Mouse (Mus musculus) hematopoietic stem cell, adult 5-6 weeks (primary cell): ENCODE results near the gene Gm14124. TPM values are rescaled to one million over a fixed set of nuclear protein-coding genes. Genes with fewer than 3 reads are reported as not detected.
A peak's percentile ranks its signal among the peaks of the same experiment; 100 is the strongest.
"Not testable (repeated sequence)": the region's sequence is repeated elsewhere in the genome, so short reads cannot be mapped to it uniquely, and the experiment has no call there.

Source experiments
- ATAC-seq, 2 experiments: fragments of 125-278 bp in 1 of 2; replicated peaks in 1 of 2; 2 replicates each; pipeline ENCODE4 v1.8.0; 2016 to 2017; ENCODE audit warnings: inconsistent platforms in 2 of 2, mild to moderate bottlenecking in 2 of 2, moderate number of reproducible peaks in 2 of 2, low read depth in 1 of 2, moderate TSS enrichment in 1 of 2; ENCODE audit not compliant: low FRiP score in 2 of 2, poor library complexity in 2 of 2, severe bottlenecking in 2 of 2, insufficient read depth in 1 of 2, low TSS enrichment in 1 of 2
- total RNA-seq: library from RNA; stranded (forward); fragments of 172-1452, 232-1000 nt; gene quantifications from 2 replicates; pipeline ENCODE4 v1.2.3, GENCODE M21; 2017

Gene Gm14124
- not detected in 2 replicates for total RNA-seq

DNA sequence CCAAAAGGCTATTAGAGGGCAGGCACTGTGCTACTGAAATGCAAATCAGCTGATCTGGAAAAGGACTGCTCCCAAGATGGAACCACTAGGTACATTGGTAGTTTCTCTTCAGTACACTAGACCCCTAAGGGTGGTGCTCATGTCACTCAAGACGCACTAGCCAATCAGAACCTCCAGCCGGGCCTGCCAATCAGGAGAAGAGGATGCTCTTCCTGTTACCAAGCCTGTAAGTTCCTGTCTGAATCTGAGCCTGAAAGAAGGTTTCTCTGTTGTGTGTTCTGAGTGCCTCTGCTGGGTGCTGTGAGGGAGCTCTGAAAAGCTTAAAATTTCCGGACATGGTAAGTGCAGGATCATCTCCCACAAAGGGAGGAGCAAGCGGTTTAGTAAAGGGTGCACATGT is at the start of gene Gm14124:
Gene Gm14124, plus strand, starts transcription at position 227 of the 400 bp plus-strand sequence.
- not testable (repeated sequence) for ATAC-seq

DNA sequence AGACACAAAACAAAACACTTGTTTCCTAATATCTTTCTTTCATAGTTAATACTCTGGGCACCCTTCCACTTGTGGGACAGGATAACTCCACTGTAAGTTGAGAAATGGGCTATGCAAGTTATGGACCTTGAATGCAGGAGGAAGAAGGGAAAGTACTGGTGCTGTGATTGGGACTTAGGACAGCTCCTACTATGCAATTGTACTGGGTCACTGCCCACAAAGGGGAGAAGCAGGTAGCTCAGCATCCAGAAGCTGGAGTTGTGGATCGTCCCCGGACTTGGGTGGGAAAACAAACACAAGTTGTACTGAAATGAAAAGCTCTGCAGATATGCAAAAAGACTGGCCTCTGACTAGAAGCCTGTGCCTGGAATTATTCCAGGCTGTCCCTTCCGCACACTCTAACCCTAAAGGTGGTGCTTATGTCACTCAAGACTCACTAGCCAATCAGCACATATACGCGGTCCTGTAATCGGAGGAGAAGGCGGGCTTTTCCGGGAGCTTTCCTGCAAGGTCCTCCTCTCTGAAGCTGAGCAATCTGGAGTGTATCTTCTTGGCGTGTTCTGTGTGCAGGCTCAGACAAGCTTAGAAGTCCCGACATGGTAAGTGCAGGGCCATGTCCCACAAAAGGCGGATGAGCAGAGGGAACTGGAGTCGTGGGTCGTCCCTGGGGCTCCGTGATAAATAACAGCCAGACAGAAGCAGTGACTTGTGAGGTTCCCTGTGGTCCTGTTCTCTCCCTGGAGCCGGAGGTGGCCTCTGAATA is 39.5 kb upstream of the Gm14124 start, which contains the start of gene Zfp937:
Gene Zfp937, plus strand, starts transcription at position 474 of the 763 bp plus-strand sequence.
- ATAC-seq = peak; percentile 99

DNA sequence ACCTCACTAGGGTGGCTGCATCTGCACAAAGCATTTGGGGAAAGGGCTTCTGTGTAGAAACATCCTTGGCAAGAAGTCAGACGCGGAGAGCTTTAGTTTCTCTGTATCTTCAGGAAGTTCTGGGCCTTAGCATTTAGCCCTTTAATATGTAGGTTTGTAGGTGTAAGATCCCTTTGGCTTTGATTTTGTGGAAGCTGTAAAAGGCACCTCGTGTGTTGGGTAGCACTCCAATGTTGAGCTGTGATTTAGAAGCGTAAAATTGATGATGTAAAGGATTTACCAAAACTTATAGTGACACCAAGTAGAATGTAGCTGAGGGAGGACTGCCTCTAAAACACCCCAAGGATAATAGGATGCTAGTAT is 39.0 kb upstream of the Gm14124 start:
- peak in 1 of 2 experiments; percentile 0; a peak in 1 of 4 replicates for ATAC-seq

DNA sequence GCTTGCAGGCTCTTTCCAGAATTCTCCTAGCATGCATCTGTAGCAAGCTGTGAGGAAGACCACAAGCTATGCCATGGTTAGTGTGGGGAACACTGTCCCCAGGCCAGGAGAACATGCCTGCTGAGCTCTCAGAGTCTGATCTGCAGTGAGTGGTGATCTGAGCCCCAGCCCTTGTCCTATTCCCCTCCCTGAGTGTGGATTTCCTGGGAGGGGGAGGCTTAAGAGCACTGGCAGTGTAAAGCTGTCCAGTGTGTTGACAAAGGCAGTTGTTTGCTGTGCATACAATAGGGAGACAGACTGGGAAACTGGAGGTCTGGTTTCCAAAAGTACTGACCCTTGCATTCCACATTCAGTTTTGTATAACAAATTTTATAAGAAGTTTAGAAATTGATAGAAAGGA is 34.1 kb upstream of the Gm14124 start:
- not testable (repeated sequence) for ATAC-seq

DNA sequence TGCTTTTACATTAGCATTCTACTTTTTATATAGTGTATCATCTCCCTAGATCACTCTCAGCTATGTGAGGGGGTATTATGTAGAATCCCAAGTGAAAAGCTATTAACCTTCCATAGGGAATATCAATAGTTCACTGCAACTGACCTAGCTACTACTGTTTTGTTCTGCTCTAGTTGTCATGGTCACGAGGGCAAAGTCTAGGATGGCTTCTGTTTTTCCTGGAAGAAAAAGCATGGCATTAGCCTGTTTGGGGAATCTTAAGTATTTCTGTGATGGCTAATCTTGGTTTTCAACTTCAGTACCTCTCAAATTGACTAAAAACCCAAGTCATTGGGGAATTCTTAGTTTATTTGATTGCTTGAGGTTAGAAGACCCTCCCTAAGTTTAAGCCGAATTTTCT is 14.1 kb upstream of the Gm14124 start:
- no peak for ATAC-seq

DNA sequence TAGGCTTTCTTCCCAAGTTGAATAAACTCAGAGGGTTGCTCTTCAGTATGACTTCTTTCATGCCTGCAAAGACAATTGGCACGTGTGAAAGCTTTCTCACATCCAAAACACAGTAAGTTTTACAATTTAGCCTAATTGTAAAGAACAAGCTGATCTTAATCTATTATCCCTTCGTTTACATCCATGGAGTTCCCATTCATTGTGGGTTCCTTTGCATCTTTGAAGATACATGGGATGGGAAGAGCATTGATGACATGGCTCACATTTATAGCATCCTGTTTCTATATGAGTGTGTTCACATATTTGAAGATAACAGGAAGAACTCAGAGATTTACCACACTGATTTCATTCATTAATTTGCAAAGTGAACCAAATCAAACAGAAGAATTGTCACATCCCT is 1.8 kb upstream of the Gm14124 start, which contains the start of gene Gm21994:
Gene Gm21994, minus strand, starts transcription at position 101 of the 400 bp plus-strand sequence.
- ATAC-seq = not testable (repeated sequence)

DNA sequence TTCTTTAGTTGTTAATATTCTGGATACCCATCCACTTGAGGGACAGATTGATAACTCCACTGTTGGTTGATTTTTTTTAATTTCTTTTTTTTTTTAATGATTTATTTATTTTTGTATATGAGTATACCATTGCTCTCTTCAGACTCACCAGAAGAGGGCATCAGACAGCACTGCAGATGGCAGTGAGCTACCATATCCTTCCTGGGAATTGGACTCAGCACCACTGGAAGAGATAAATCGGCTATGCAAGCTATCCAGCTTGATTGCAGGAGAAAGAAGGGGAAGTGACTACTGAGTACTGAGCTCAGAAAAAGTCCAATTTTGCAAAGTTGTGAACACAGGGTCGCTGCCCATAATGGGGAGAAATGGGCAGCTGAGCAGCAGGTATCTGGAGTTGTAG is 456 bp upstream of the Gm14124 start:
- not testable (repeated sequence) for ATAC-seq

DNA sequence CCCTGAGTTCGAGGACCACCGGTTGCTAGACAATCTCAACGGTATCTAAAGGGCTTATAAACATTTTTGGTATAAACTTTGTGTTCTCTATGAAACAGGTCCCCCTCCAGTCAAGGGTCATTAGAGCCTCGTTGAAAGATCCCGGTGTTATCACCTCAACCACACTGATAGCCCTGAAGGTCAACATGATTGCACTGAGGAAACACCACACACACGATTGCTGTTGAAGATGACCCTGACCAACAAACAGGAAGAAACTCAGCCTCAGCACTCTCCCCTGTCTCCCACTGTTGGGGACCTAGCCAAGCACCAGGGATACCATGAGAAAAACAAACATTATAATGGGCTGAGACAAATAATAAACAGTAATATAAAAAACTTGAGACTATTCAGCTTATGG is 36.4 kb downstream of the Gm14124 start:
- no peak for ATAC-seq

DNA sequence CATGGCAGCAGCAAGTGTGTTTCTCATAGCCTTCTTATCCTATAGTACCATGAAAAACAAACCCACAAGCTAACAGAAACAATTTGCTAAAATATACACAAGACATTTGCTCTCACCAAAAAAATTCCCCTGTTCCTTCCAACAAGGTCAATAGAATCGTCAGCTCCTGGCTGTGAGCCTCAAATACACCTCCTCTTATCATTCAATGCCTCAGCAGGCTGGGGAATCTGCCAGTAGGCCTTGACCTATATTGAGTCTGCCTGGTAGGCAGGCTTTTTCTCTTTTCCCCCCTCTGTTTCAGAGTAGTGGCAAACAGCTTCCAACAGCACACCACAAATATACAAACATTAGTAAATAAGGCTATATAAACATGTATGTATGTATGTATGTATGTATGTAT is 41.8 kb downstream of the Gm14124 start:
- no peak for ATAC-seq

DNA sequence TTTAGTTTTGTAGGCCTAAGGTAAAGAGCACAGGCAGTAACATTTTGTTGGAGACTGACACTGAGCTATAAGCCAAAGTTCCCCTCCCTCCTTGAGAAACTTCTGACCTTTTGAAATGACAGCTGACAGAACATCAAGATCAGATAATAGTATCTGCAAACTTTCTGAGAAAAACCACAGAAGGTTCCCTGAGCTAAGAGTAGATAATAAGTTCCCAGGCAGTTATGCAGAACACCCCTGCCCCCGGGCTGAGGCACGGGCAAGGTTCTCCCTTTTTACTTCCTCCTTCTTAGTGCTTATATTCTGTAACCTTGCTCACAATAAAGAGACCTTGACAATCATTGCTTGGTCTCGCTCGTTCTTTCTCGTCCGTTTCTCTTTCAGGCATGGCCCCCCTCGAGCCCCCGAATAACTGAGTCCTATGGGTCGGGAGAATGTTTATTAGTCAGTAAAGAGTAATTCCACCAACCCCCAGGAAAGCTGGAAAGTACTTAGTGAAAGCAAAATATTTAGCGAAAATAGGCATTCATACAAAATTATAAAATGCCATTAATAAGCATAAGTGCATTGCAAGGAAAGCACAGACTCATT is 50.0 kb downstream of the Gm14124 start:
- no peak for ATAC-seq

DNA sequence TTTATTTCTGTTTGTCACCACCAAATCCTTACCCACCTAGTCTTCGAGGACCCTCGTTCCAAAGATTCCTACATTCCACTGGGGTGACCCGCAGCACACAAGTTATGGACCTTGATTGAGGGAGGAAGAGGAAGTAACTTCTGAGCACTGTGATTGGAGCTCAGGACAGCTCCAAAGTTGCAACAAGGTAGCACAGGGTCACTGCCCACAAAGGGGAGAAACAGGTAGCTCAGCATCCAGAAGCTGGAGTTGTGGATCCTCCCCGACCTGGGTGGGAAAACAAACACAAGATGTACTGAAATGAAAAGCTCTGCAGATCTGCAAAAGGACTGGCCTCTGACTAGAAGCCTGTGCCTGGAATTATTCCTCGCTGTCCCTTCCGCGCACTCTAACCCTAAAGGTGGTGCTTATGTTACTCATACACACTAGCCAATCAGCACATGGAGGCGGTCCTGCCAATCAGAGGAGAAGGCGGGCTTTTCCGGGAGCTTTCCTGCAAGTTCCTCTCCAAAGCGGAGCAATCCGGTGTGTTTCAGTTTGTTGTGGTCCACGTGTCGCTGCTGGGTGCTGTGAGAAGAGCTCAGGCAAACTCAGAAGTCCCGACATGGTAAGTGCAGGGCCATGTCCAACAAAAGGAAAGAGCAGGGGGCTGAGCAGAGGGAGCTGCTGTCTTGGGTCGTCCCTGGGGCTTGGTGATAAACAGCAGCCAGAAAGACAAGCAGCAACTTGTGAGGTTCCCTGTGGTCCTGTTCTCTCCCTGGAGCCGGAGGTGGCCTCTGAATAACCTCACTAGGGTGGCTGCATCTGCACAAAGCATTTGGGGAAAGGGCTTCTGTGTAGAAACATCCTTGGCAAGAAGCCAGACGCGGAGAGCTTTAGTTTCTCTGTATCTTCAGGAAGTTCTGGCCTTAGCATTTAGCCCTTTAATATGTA is 53.9 kb downstream of the Gm14124 start:
- peak; percentile 98 to 99 for ATAC-seq

DNA sequence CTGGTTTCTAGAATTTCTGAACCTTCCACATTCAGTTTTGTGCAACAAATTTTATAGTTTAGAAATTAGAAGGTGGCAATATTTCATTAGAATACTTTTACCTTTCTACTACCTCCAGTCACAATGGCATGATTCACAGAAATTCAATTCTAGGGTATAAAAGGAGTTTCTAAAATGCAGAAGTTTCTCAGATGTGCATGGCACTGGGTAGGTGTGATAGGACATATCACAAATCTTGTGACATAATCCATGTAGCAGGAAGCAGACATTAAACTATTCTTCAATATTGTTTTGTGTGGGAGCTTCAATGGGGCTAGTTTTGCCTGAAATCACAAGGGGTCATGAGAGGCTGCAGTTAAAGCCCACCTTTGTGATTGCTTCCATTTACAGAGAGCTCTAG is 58.8 kb downstream of the Gm14124 start:
- no peak for ATAC-seq

DNA sequence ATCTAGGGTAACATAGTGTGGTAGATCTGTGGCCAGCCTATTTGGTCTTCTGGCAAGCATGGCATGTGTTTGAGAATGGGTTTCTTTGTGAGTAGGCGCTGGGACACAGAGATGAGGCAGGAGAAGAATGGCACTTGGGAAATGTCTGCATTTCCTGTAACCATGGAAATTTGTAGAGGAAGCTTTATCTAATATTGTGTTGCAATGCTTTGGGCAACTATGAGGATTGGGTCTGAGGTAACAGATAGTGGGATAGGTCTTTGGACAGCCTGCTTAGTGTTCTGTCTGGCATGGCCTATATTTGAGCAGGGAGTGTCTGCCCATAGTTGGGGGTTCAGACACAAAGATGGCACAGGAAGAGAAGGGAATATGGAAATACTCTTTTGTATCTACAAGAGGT is 61.7 kb downstream of the Gm14124 start:
- ATAC-seq = no peak

Other genes starting within 250 kb of the Gm14124 start
- 17.1 and 27.2 TPM in 2 replicates for gene Zfp120, start 120.8 kb upstream of the Gm14124 start, total RNA-seq
- gene Gm10770, start 77.8 kb upstream of the Gm14124 start, total RNA-seq = not detected in 2 replicates
- not detected in 2 replicates for gene Gm14139, start 75.8 kb upstream of the Gm14124 start, total RNA-seq
- 2.8 and 6.5 TPM in 2 replicates for gene Zfp937, start 39.4 kb upstream of the Gm14124 start, total RNA-seq
- gene Gm21994, start 1.9 kb upstream of the Gm14124 start, total RNA-seq = 10.6 and 17.6 TPM in 2 replicates
- 5.6 and 14.5 TPM in 2 replicates for gene Gm10130, start 66.2 kb downstream of the Gm14124 start, total RNA-seq
- 4.4 and 8.5 TPM in 2 replicates for gene 3300002I08Rik, start 105.2 kb downstream of the Gm14124 start, total RNA-seq
- gene Zfp442, start 194.0 kb downstream of the Gm14124 start, total RNA-seq = 7.7 and 9.1 TPM in 2 replicates
- gene Zfp345, start 227.6 kb downstream of the Gm14124 start, total RNA-seq = 0.30 TPM in 1 of 2 replicates, not detected in the other